In genomic region chr8:91854369-91854768, GRCm38 (mm10) we compare ENCODE assay signal across 12 mouse cellular contexts. TPM values are rescaled to one million over a fixed set of nuclear protein-coding genes. Genes with fewer than 3 reads are reported as not detected.
"Had no signal": no experiment of that assay in that cellular context is flagged by ENCODE, and none has a peak within 500 bp of the region (broad histone marks: within the 10 kb centered on the region; RNA-seq: fewer than 3 reads in every experiment).

No protein-coding gene starts in this region.

- ATAC-seq: liver, embryonic 12.5 days had no signal

- H3K4me2 ChIP-seq: limb, embryonic 15.5 days; liver, embryonic 12.5 days; lung, embryonic 14.5 days; midbrain, embryonic 12.5 days; neural tube, embryonic 15.5 days had no signal

- H3K4me1 ChIP-seq: limb, embryonic 15.5 days; liver, embryonic 12.5 days; neural tube, embryonic 15.5 days had no signal

- H3K4me3 ChIP-seq: limb, embryonic 15.5 days; liver, embryonic 12.5 days; midbrain, embryonic 12.5 days; neural tube, embryonic 15.5 days had no signal

- H3K9ac ChIP-seq: limb, embryonic 15.5 days; liver, embryonic 12.5 days; lung, embryonic 14.5 days; midbrain, embryonic 12.5 days; neural tube, embryonic 15.5 days had no signal

- H3K9me3 ChIP-seq: limb, embryonic 15.5 days; liver, embryonic 12.5 days; midbrain, embryonic 12.5 days; neural tube, embryonic 15.5 days had no signal

- H3K36me3 ChIP-seq: limb, embryonic 15.5 days; liver, embryonic 12.5 days; midbrain, embryonic 12.5 days; neural tube, embryonic 15.5 days had no signal

- DNase-seq: kidney, postnatal 25 days; lung, embryonic 14.5 days; lung, postnatal 10 days; lung, postnatal 4 days; right cerebral cortex, adult 18-20 months; right cerebral cortex, postnatal 25 days; thymus, postnatal 4 days had no signal

- H3K27ac ChIP-seq: limb, embryonic 15.5 days; liver, embryonic 12.5 days; neural tube, embryonic 15.5 days had no signal

RNA-seq across cellular contexts. Expression of gene Irx3, which starts 52.5 kb away (rescaled TPM):
- polyA plus RNA-seq: liver, embryonic 16.5 days had no signal
